Mouse (Mus musculus) bone marrow macrophage, adult 2 months (primary cell): ENCODE results near the gene Kank4.

Experiments
- CTCF ChIP-seq: IDR thresholded peaks from 2 replicates; pipeline ENCODE4 v1.5.1; 2012; ENCODE audit warnings: low read depth, mild to moderate bottlenecking, low read length, moderate library complexity
- POLR2A ChIP-seq: IDR thresholded peaks from 2 replicates; pipeline ENCODE4 v1.6.1; 2012; ENCODE audit warnings: mild to moderate bottlenecking, low read depth, low read length, borderline replicate concordance

GRCm38 (mm10) chr4:98822478-98822877 is 5.1 kb upstream of the Kank4 start:
- TF ChIP-seq CTCF, result no peak
- no peak for TF ChIP-seq POLR2A
